Mouse (Mus musculus): Measurements from ENCODE around the gene Fam117b. TPM values are rescaled to one million over a fixed set of nuclear protein-coding genes. Genes with fewer than 3 reads are reported as not detected.

The Fam117b gene
- polyA plus RNA-seq, 1 experiment from 2014 or later, result 10.7 TPM

DNA sequence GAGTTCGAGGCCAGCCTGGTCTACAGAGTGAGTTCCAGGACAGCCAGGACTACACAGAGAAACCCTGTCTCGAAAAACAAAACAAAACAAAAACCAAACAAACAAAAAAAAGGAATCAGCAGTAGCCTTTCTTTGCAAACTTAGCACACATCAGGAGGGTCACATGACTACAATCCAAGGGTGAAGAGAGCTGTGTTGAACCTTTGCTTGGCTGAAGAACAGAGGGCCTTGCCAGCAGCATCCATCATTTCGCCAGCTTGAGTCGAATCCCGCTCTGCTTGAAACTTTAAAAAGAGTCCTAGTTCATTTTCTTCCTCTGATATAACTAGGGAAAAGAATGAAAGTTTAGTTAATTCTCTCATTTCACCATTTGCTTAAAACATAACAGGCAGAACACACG, 102.7 kb downstream of the Fam117b start:
- no peak overlapping the region for H3K4me2 ChIP-seq (ENCODE audit: low read depth, low read length)
- H3K9me3 ChIP-seq (ENCODE audit: control insufficient read depth, low read length), result no peaks in the 10 kb centered on the region
- no peak overlapping the region for H3K4me3 ChIP-seq (ENCODE audit: low read depth, low read length)
- H3K9ac ChIP-seq (ENCODE audit: low read depth, low read length), result no peak overlapping the region
- no peaks in the 10 kb centered on the region for H3K4me1 ChIP-seq (ENCODE audit: control insufficient read depth, insufficient read depth, low read length)
- no peak for ATAC-seq (ENCODE audit: low read depth)
- H3K27me3 ChIP-seq (replicated peaks; ENCODE audit: control insufficient read depth, insufficient read depth, low read length), result no peaks in the 10 kb centered on the region
- no peak overlapping the region for H3K27ac ChIP-seq (replicated peaks; ENCODE audit: low read depth, low read length)
- WGBS, result 85% methylated on average over 6 of the region's 6 CpGs
- H3K36me3 ChIP-seq (ENCODE audit: control insufficient read depth, insufficient read depth, low read length), result no peaks in the 10 kb centered on the region
- DNase-seq (ENCODE audit: low spot score), result no peak

DNA sequence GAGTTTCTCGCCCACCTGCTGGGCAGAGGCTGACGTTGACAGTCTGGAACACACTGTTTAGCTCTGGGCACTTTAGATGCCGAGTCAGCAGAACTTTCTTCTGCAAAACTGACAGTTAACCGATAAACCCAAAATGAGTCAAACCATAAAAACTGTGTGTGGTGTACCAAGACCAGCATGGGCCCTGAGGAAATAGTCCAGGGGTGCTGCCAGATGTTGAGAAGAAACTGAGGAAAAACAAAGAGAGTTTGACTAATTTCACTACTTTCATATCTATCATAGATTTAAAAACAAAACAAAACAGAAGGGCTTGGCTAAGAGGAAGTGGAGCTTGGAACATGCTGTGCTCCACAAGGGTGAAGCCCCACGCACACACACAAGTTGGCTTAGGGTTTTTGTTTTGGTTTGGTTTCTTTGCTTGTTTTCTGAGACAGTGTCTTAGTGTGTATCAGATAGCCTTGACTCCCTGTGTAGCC, 103.4 kb downstream of the Fam117b start:
- no peak for DNase-seq (ENCODE audit: low spot score)
- Histone ChIP-seq H3K4me3 (ENCODE audit: low read depth, low read length) (no peak overlapping the region), H3K9ac (ENCODE audit: low read depth, low read length) (no peak overlapping the region), H3K4me1 (ENCODE audit: control insufficient read depth, insufficient read depth, low read length) (no peaks in the 10 kb centered on the region), H3K9me3 (ENCODE audit: control insufficient read depth, low read length) (no peaks in the 10 kb centered on the region), H3K36me3 (ENCODE audit: control insufficient read depth, insufficient read depth, low read length) (no peaks in the 10 kb centered on the region), H3K27ac (replicated peaks; ENCODE audit: low read depth, low read length) (no peak overlapping the region), H3K4me2 (ENCODE audit: low read depth, low read length) (no peak overlapping the region), H3K27me3 (replicated peaks; ENCODE audit: control insufficient read depth, insufficient read depth, low read length) (no peaks in the 10 kb centered on the region)
- 60% methylated on average over 5 of the region's 5 CpGs for WGBS
- ATAC-seq (ENCODE audit: low read depth), result no peak

- no peaks in the 10 kb centered on the region for H3K4me1 ChIP-seq (ENCODE audit: control insufficient read depth, insufficient read depth, low read length)
- H3K4me3 ChIP-seq (ENCODE audit: low read depth, low read length), result no peak overlapping the region
- H3K36me3 ChIP-seq (ENCODE audit: control insufficient read depth, insufficient read depth, low read length), result no peaks in the 10 kb centered on the region
- 91% methylated on average over 1 of the region's 1 CpGs for WGBS
- no peak overlapping the region for H3K4me2 ChIP-seq (ENCODE audit: low read depth, low read length)
- H3K9me3 ChIP-seq (ENCODE audit: control insufficient read depth, low read length), result no peaks in the 10 kb centered on the region
- no peak overlapping the region for H3K27ac ChIP-seq (replicated peaks; ENCODE audit: low read depth, low read length)
- ATAC-seq (ENCODE audit: low read depth), result no peak
- no peaks in the 10 kb centered on the region for H3K27me3 ChIP-seq (replicated peaks; ENCODE audit: control insufficient read depth, insufficient read depth, low read length)
- H3K9ac ChIP-seq (ENCODE audit: low read depth, low read length), result no peak overlapping the region
- no peak for DNase-seq (ENCODE audit: low spot score)
These were observed 104.2 kb downstream of the Fam117b start for GRCm38 (mm10) chr1:60017031-60017469.

Other genes starting within 250 kb of the Fam117b start
- gene Sumo1, start 242.2 kb upstream of the Fam117b start, polyA plus RNA-seq (2014; fragmentation: Nextera tagmentation; extraction: Ambion mirVana), result 354 and 387 TPM in 2 replicates
- gene Nop58, start 228.0 kb upstream of the Fam117b start, polyA plus RNA-seq (2014; fragmentation: Nextera tagmentation; extraction: Ambion mirVana), result 192 and 197 TPM in 2 replicates
- gene Bmpr2, start 149.6 kb upstream of the Fam117b start, polyA plus RNA-seq (2014; fragmentation: Nextera tagmentation; extraction: Ambion mirVana), result 13.9 and 15.4 TPM in 2 replicates
- gene Ica1l, start 130.2 kb downstream of the Fam117b start, polyA plus RNA-seq (2014; fragmentation: Nextera tagmentation; extraction: Ambion mirVana), result 1.9 and 2.5 TPM in 2 replicates
- gene Carf, start 185.2 kb downstream of the Fam117b start, polyA plus RNA-seq (2014; fragmentation: Nextera tagmentation; extraction: Ambion mirVana), result 6.3 and 7.1 TPM in 2 replicates
- gene Wdr12, start 185.6 kb downstream of the Fam117b start, polyA plus RNA-seq (2014; fragmentation: Nextera tagmentation; extraction: Ambion mirVana), result 45.6 and 45.7 TPM in 2 replicates